Mouse (Mus musculus) liver, embryonic 14.5 days (tissue): ENCODE data around the gene Sema5a. TPM values are rescaled to one million over a fixed set of nuclear protein-coding genes. Genes with fewer than 3 reads are reported as not detected.

ENCODE experiments used
- ATAC-seq: fragments of 200-750 bp; cut with Nextera tagmentation; 2 replicates; pipeline ENCODE4 v1.8.0; 2017; ENCODE audit warnings: moderate number of reproducible peaks, mild to moderate bottlenecking, moderate library complexity; ENCODE audit not compliant: insufficient read depth
- DNase-seq, 3 experiments: peaks; one replicate each; pipeline ENCODE4 v3.0.0-alpha.2; 2012 to 2013; ENCODE audit warnings: low read depth in 3 of 3, low spot score in 3 of 3
- H3K27ac ChIP-seq: fragments of 300-500 bp; sonication (generic); 2 replicates; pipeline ENCODE4 v1.5.1; 2014; ENCODE audit warnings: moderate library complexity, mild to moderate bottlenecking, control low read depth, inconsistent platforms
- H3K27me3 ChIP-seq: fragments of 300-500 bp; sonication (generic); 2 replicates; pipeline ENCODE4 v1.6.1; 2014; ENCODE audit warnings: mild to moderate bottlenecking, low read length, moderate library complexity; ENCODE audit not compliant: control insufficient read depth, insufficient read depth
- H3K36me3 ChIP-seq: fragments of 300-500 bp; sonication (generic); replicated peaks from 2 replicates; pipeline ENCODE4 v1.6.1; 2014; ENCODE audit warnings: low read depth; ENCODE audit not compliant: control insufficient read depth, insufficient read depth
- H3K4me1 ChIP-seq, 2 experiments: fragments of 200-500 bp in 1 of 2; fragments of 300-500 bp in 1 of 2; sonication (generic) in 1 of 2; replicated peaks; 2 replicates each; pipeline ENCODE4 v1.6.1; 2012 to 2014; ENCODE audit warnings: antibody characterized with exemption in 1 of 2, inconsistent platforms in 1 of 2, low read length in 1 of 2; ENCODE audit not compliant: control insufficient read depth in 2 of 2, insufficient read depth in 2 of 2
- H3K4me2 ChIP-seq: fragments of 300-500 bp; sonication (generic); 2 replicates; pipeline ENCODE4 v1.6.1; 2014; ENCODE audit warnings: low read depth, mild to moderate bottlenecking, control low read depth, moderate library complexity
- H3K4me3 ChIP-seq, 2 experiments: fragments of 200-500 bp in 1 of 2; fragments of 300-500 bp in 1 of 2; sonication (generic) in 1 of 2; 2 replicates each; pipeline ENCODE4 v1.5.1; 2012 to 2014; ENCODE audit warnings: low read depth in 2 of 2, low read length in 2 of 2, mild to moderate bottlenecking in 2 of 2, control low read depth in 1 of 2, inconsistent platforms in 1 of 2, moderate library complexity in 1 of 2; ENCODE audit not compliant: insufficient read depth in 1 of 2
- H3K9ac ChIP-seq: fragments of 300-500 bp; sonication (generic); replicated peaks from 2 replicates; pipeline ENCODE4 v1.6.1; 2014; ENCODE audit warnings: mild to moderate bottlenecking, control low read depth, moderate library complexity
- H3K9me3 ChIP-seq: fragments of 300-500 bp; sonication (generic); 2 replicates; pipeline ENCODE4 v1.6.1; 2016; ENCODE audit warnings: low read length, mixed read lengths; ENCODE audit not compliant: control insufficient read depth
- CTCF ChIP-seq: IDR thresholded peaks from 2 replicates; pipeline ENCODE4 v1.5.1; 2016; ENCODE audit warnings: antibody characterized with exemption, low read depth, control low read depth
- EP300 ChIP-seq: IDR thresholded peaks from 2 replicates; pipeline ENCODE4 v1.6.1; 2016; ENCODE audit warnings: antibody characterized with exemption, low read depth
- WGBS: fragments of 180-500 bp; shearing (Covaris S2); extraction: QIAGEN DNeasy Blood & Tissue Kit; methylation state at CpG from one replicate; pipeline ENCODE4 v1.1.7; 2014; ENCODE audit not compliant: insufficient replicate concordance; 5-methylcytosine and 5-hydroxymethylcytosine counted together
- polyA plus RNA-seq, 2 experiments: library from polyadenylated mRNA; depleted of rRNA in 1 of 2; stranded (reverse) in 1 of 2; unstranded in 1 of 2; fragments of >200 nt; fragmentation: Nextera tagmentation in 1 of 2; extraction: Ambion mirVana in 1 of 2; gene quantifications; 2 replicates each; pipeline versions ENCODE4 v1.2.1 to v1.2.3; 2012 to 2014

Gene Sema5a
- polyA plus RNA-seq, 2 experiments: 0.29 to 0.35 TPM

DNA sequence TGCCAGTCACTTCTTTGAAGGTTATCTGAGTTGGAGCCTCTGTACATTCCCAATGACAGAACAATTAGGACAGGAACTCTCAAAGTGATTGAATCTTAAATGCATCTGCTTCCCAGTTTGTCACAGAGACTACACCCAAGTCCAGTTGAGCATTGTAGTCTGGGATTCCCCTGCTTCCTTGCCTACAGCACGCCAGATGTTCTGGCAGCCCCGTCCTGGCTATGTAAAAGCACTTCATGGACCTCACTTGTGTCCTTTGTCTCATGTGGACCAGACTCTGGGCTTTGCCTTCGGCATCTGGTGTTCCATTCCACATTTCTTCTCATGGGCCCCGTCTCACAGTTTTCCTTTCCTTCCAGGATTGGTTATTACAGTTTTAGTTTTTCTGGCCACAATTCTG is 334.7 kb downstream of the Sema5a start:
- Histone ChIP-seq H3K4me2 (no peak overlapping the region), H3K27me3 (no peaks in the 10 kb centered on the region), H3K27ac (no peak overlapping the region), H3K4me1 (no peaks in the 10 kb centered on the region), H3K4me3 (no peak overlapping the region), H3K36me3 (no peaks in the 10 kb centered on the region), H3K9ac (no peak overlapping the region), H3K9me3 (no peaks in the 10 kb centered on the region)
- no peak for DNase-seq
- no peak for ATAC-seq
- WGBS: 53% methylated on average over 4 of the region's 4 CpGs
- TF ChIP-seq CTCF: no peak
- TF ChIP-seq EP300: no peak

GRCm38 (mm10) chr15:32590641-32591040 is 346.0 kb downstream of the Sema5a start:
- WGBS: 77% methylated on average over 1 of the region's 1 CpGs
- Histone ChIP-seq H3K27me3 (no peaks in the 10 kb centered on the region), H3K4me1 (no peaks in the 10 kb centered on the region), H3K4me3 (no peak overlapping the region), H3K4me2 (no peak overlapping the region), H3K36me3 (no peaks in the 10 kb centered on the region), H3K27ac (no peak overlapping the region), H3K9ac (no peak overlapping the region), H3K9me3 (no peaks in the 10 kb centered on the region)
- DNase-seq (no peak), ATAC-seq (no peak)
- TF ChIP-seq EP300 (no peak), CTCF (no peak)

GRCm38 (mm10) chr15:32593746-32594145 is 349.1 kb downstream of the Sema5a start:
- DNase-seq (no peak), ATAC-seq (no peak)
- Histone ChIP-seq H3K9me3 (no peaks in the 10 kb centered on the region), H3K27ac (no peak overlapping the region), H3K4me2 (no peak overlapping the region), H3K4me3 (no peak overlapping the region), H3K27me3 (no peaks in the 10 kb centered on the region), H3K4me1 (no peaks in the 10 kb centered on the region), H3K9ac (no peak overlapping the region), H3K36me3 (no peaks in the 10 kb centered on the region)
- 69% methylated on average over 5 of the region's 5 CpGs for WGBS
- TF ChIP-seq CTCF: no peak

DNA sequence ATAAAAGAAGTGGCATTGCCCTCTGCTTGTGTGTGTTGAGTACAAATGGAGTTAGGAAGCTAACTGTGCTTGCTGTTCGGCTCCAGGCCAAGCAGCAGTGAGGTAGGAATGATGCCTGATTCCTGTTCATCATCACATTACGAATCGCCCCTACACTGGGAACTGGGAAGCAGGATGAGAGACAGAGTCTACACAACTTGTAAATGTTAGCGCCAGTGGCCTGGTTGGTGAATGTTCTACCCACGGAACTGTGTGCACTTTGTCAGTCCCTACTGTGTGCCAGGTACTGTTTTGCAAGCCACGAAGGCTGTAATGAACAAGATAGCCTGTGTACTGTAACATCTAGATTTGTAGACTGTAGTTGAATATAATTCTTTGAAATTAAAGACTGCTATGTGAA is 352.0 kb downstream of the Sema5a start:
- Histone ChIP-seq H3K4me1 (no peaks in the 10 kb centered on the region), H3K9me3 (no peaks in the 10 kb centered on the region), H3K36me3 (no peaks in the 10 kb centered on the region), H3K9ac (no peak overlapping the region), H3K4me2 (no peak overlapping the region), H3K27me3 (no peaks in the 10 kb centered on the region), H3K27ac (no peak overlapping the region), H3K4me3 (no peak overlapping the region)
- ATAC-seq: no peak
- TF ChIP-seq CTCF (no peak), EP300 (no peak)
- WGBS: 71% methylated on average over 6 of the region's 6 CpGs
- no peak for DNase-seq

DNA sequence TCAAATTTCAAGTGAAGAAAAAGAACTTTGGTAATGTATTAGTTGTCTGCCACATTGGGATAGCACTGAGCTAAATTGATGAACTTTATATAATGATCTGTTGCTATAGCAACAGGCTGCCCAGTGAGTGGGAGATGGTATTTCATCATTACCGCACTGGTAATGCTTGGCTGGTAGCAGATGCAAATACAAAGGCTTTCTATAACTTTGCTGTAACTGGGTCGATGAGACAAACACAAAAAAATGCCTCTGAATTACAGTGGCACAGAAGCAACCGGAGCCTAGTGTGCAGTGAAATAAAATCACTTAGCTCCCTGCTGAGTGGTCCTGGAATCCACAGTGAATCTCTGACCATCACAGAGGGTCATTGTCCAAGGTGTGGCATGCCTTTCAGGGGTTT is 352.6 kb downstream of the Sema5a start:
- Histone ChIP-seq H3K4me3 (no peak overlapping the region), H3K27ac (no peak overlapping the region), H3K36me3 (no peaks in the 10 kb centered on the region), H3K9me3 (no peaks in the 10 kb centered on the region), H3K27me3 (no peaks in the 10 kb centered on the region), H3K9ac (no peak overlapping the region), H3K4me2 (no peak overlapping the region), H3K4me1 (no peaks in the 10 kb centered on the region)
- 56% methylated on average over 3 of the region's 3 CpGs for WGBS
- TF ChIP-seq EP300: no peak
- TF ChIP-seq CTCF: no peak
- DNase-seq: no peak
- no peak for ATAC-seq

- ATAC-seq (no peak), DNase-seq (no peak)
- H3K4me2 ChIP-seq: no peak overlapping the region
- no peak overlapping the region for H3K9ac ChIP-seq
- H3K4me1 ChIP-seq: no peaks in the 10 kb centered on the region
- TF ChIP-seq CTCF (no peak), EP300 (no peak)
- no peaks in the 10 kb centered on the region for H3K36me3 ChIP-seq
- H3K9me3 ChIP-seq: no peaks in the 10 kb centered on the region
- no peaks in the 10 kb centered on the region for H3K27me3 ChIP-seq
- no peak overlapping the region for H3K27ac ChIP-seq
- 62% methylated on average over 3 of the region's 3 CpGs for WGBS
- H3K4me3 ChIP-seq: no peak overlapping the region
Observed at GRCm38 (mm10) chr15:32607236-32607635, 362.6 kb downstream of the Sema5a start.
